Mouse (Mus musculus): ENCODE results near the gene Slc27a3.
"Not testable (repeated sequence)": the region's sequence is repeated elsewhere in the genome, so short reads cannot be mapped to it uniquely, and the experiment has no call there.

The Slc27a3 gene

GRCm38 (mm10) chr3:90388726-90389510 lies 820 bp downstream of the Slc27a3 start:
- peak in 1 of 2 experiments; percentile 23 for DNase-seq

GRCm38 (mm10) chr3:90388192-90388591 lies 1.5 kb downstream of the Slc27a3 start:
- no peak for DNase-seq

DNA sequence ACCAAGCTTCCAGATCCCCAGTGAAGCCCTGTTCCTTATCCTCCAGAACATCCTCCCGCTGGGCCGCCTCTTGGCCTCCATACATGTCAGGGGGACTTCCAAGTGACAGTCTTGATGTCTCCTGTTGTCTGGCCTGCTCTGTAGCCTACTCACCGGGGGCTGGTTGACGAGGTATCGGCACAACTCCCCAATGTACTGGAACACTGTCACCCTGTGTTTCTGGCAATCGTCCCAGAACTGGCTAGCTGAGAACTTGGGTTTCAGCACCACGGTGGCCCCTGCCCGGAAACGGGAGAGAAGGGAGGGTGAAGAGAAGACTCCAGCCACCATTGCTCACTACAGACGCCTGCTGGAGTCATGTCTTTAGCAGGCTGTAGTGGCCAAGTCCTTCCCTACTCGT lies 2.3 kb downstream of the Slc27a3 start:
- no peak for DNase-seq

DNA sequence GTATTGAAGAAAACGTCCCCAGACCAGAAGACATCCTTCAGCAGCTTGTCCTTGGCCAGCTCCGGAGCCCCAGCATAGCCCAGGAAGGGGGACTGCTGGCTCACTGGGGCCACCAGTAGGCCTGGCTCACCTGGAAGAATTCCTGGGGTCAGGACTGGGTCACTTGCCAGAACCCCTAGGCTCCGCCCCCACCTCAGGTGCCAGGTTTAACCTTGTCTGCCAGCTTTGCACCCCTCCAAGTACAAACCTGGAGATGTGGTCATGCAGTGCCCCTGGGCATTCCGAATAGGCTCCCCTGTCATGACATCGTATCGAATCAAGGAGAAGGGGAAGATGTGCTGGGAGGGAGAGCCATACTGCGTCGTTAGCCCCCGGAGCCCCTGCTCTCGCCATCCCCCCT lies 2.9 kb downstream of the Slc27a3 start:
- DNase-seq, result no peak

DNA sequence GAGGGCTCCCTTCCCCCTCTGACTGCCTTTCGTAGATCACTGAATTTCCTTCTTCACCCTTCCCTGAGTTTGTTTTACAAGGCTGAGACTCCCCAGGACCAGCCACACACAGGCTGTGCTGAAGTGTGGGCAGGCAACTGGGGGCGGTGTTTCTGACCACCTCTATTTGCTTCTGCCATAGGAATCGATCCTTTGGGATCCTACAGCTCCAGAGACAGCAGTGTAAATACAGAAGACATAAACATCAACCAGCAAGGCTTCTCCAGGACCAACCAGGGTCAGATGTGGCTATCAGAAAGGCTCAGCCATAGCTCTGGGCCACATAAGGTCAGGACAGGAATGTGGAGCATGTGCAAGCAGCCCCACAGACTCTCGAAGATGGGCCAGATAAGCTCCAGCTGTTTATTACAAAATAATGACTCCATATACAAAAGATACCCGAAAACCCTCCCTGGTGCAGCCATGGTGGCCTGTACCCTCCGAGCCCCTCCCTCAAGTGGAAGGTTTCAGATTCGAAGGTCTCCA lies 4.8 kb downstream of the Slc27a3 start:
- no peak for DNase-seq

- peak; percentile 17 for DNase-seq
These were observed 6.0 kb downstream of the Slc27a3 start for GRCm38 (mm10) chr3:90383690-90384089.

GRCm38 (mm10) chr3:90381727-90382126 lies 8.0 kb downstream of the Slc27a3 start:
- DNase-seq, result no peak

GRCm38 (mm10) chr3:90378496-90378895 lies 11.2 kb downstream of the Slc27a3 start:
- no peak for DNase-seq

GRCm38 (mm10) chr3:90376247-90376585 lies 13.5 kb downstream of the Slc27a3 start:
- DNase-seq, result no peak

DNA sequence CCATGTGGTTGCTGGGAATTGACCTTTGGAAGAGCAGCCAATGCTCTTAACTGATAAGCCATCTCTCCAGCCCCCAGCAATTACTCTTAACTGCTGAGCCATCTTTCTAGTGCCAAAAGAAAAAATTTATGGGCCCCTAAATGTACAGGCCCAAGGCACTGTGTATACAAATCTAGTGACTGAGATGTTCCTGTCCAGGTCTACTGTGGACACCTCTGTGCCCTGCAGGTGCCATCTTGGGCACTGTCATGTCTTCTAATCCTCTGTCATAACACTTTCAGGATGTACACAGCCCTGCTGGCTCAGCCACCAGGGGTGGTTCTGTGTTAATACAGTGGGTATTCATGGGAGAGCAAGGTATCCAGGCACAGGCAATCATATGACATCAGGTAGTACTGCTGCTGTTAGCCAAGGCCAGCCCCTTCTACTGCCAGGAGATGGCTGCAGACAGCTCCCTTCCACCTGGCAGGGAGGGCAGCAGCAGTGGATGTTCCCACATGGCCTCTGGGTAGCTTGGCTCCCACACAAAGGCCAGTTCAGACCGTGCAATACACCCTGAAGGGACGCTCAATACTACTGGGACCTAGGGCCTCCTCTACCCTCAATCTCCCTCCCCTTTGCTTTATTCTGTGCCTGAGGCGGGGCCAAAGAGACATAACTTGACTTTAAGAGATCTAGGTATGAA lies 14.0 kb downstream of the Slc27a3 start:
- DNase-seq, result no peak

DNA sequence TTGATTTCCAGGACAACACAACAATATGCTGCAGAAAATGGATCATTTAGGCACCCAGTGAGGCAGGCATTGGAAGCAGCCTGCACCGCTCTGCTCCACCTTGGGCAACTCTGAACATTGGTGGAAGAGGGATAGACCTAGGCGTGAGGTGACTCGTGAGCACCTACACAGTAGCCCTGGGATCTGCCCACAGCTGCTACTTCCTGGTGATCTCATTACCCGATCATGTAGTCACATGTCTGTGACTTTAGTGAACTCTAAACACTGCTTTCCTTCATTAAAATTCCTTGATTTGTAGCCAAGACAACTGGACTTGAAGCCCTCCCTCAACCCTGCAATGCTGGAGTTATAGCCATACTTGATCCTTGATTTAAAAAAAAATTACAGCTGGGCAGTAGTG lies 15.4 kb downstream of the Slc27a3 start:
- DNase-seq, result no peak

GRCm38 (mm10) chr3:90373432-90374028 lies 16.2 kb downstream of the Slc27a3 start:
- peak; percentile 76 to 91 for DNase-seq

DNA sequence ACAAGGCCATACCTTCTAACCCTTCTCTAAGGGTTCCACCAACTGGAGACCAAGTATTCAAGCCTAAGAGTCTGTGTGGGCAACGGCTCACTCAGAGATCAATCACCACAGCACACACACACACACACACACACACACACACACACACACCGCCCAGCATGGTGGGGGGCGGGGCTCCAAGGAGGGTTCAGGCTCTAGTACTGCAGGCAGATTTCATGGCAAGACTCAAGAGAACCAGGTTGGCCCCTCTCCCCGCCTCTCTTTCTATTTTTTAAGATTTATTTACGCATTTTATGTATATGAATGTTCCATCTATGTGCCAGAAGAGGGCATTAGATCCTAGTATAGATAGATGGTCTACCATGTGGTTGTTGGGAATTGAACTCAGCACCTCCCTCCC lies 16.9 kb downstream of the Slc27a3 start:
- no peak for DNase-seq

DNA sequence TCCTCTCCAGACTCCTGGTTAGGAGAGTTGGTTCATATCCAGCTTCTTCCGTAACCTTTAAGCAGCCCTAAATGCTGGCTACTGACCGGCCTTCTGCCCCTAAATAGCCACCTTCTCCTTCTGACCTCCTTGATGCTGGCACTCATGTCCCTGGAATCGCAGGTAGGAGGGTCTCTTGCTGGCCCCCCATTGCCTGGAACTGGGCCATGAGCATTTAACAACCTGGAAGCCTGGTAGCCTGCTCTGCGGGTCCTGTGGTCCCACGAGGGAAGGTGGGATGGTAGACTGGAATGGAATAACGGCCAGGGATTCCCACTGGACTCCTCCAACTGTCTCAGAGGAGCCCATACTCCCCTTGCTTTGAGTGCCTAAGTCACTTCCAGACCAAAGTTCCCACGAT lies 17.9 kb downstream of the Slc27a3 start:
- no peak for DNase-seq

DNA sequence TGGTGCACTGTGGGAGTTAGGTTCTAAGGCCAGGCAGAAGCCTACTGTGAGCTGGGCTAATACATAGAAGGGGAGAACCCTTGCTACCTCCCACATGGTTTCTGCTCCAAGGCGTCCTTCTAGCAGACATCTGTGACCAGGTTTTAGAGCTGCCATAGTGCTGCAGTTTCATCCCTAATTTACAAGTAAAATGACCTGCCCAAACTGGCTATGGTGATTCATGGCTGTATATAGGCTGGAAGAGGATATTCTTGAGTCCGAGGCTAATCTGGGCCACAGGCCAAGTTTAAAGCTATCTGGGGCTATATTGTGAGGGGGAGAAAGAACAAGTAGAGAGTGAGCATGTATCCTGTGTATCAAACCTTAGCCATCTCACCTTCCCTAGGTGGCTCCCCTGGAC lies 20.7 kb downstream of the Slc27a3 start:
- DNase-seq, result no peak

- DNase-seq, result no peak
These were observed 22.6 kb downstream of the Slc27a3 start for GRCm38 (mm10) chr3:90367001-90367632.

GRCm38 (mm10) chr3:90362346-90362745 lies 27.4 kb downstream of the Slc27a3 start:
- no peak for DNase-seq

GRCm38 (mm10) chr3:90361476-90361875 lies 28.3 kb downstream of the Slc27a3 start:
- DNase-seq, result no peak

DNA sequence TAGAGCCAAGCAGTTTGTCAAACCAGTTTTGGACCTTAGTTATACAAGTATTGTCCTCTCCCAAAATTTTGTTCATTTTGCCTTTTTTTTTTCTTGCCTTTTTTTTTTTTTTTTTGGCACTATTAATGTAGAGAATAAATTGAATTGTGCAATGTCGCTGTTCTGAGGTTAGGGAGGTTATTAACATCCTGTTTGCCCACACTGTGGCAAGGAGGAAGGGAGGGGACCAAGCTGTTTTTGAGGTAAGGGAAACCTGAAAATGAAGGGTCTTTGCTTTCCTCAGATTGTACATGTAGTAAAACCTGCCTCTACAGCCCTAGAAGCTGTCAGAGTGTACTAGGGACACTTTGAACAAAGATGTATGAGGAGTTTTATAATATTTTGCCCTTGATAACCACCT lies 30.5 kb downstream of the Slc27a3 start:
- no peak for DNase-seq

DNA sequence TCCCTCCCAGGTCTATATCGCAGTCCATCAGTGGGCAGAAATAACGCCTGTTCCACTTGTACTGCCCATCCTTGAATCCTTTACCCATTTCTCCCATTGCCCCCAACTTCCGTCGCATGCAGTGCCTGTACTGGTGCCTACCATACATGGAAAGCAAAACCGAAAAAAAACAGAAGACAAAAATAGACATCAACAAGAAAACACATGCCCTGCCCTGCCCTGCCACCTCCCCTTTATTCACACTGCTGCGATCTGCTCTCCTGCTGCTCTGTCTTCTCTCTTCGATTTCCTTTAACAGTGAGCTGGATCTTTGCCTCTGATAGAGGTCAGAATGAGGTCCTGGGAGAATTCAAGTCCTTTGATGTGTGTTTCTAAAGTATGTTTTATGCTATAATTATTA lies 31.8 kb downstream of the Slc27a3 start:
- no peak for DNase-seq

- no peak for DNase-seq
These were observed 41.9 kb downstream of the Slc27a3 start for GRCm38 (mm10) chr3:90347847-90348246.

DNA sequence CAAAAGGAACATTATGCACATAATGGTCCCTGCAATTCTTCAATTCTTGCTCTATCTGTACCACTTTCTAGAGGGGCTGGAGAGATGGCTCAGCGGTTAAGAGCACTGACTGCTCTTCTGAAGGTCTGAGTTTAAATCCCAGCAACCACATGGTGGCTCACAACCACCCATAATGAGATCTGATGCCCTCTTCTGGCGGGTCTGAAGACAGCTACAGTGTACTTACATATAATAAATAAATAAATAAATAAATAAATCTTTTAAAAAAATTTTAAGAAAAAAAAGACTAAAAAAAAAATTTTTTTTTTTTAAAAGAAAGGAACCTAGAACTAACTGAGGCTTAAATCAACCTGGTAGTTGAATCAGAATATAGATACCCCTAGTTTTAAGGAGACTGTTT lies 46.9 kb downstream of the Slc27a3 start:
- DNase-seq, result not testable (repeated sequence)

DNA sequence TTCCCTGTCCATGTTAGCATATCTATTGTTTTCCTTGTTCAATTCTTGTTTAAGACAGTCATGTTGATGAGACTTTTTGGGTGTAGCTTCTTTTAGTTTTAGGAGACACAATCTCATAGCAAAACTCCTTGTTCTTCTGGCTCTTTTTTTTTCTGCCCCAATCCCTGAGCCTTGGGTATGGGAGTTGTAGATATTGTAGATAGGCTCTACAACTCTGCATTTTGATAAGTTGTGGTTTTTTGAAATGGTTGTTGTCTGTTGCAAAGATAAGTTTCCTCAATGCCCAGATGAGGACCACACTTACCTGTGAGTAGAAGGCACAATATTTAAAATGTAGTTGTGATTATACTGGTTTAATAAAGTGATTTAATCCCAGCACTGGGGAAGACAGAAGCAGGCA lies 49.6 kb downstream of the Slc27a3 start:
- no peak for DNase-seq
